Mouse (Mus musculus): ENCODE data around the gene Sult2a1. TPM values are rescaled to one million over a fixed set of nuclear protein-coding genes. Genes with fewer than 3 reads are reported as not detected.

Sult2a1 gene
- polyA plus RNA-seq (2017; shearing (Covaris generic)) = not detected

DNA sequence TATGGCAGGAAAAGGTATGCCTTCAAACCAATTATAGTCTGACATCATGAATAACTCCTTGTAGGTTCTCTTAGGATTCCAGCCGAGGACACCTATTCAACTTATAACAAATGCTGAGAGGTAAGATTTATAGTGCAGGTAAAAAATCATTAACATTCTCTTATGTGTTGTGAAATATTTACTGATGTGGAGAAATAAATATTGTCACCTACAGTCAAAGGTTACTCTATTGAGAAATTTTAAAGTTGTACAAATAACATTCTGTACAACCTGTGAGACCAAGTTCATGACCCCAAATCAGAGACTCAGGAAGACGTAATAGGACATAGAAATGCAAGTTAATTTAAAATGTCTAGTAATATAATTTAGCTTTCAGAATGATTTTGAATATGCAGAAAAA lies at the start of gene Sult2a1:
Sult2a1 (minus strand) TSS at position 101 of the 400 bp plus-strand sequence.

Other genes with a start within 250 kb of the Sult2a1 start
- not detected for gene Sult2a5, start 213.4 kb downstream of the Sult2a1 start, polyA plus RNA-seq (2017; shearing (Covaris generic))
- not detected for gene Sult2a2, start 103.9 kb downstream of the Sult2a1 start, polyA plus RNA-seq (2017; shearing (Covaris generic))
- gene Sult2a4, start 152.2 kb upstream of the Sult2a1 start, polyA plus RNA-seq (2017; shearing (Covaris generic)) = not detected

Data from activated CD4-positive, CD25-positive, alpha-beta regulatory T cell, adult 9 weeks (primary cell).